Mouse (Mus musculus) small intestine, adult 2 months (tissue): Measurements from ENCODE around the gene Hist2h3b.

Experiments
- CTCF ChIP-seq: fragments of 200-500 bp; IDR thresholded peaks from 2 replicates; pipeline ENCODE4 v1.5.1; 2012; ENCODE audit warnings: low read depth, mild to moderate bottlenecking, control low read depth, inconsistent platforms, low read length, moderate library complexity, mixed read lengths; ENCODE audit not compliant: insufficient replicate concordance, insufficient read length; ENCODE audit errors: extremely low read depth
- POLR2A ChIP-seq: fragments of 200-500 bp; IDR thresholded peaks from 2 replicates; pipeline ENCODE4 v1.6.1; 2012; ENCODE audit warnings: low read depth, mild to moderate bottlenecking, control low read depth, inconsistent platforms, low read length, moderate library complexity

GRCm38 (mm10) chr3:96273591-96274465, 5.4 kb downstream of the Hist2h3b start:
- TF ChIP-seq POLR2A (no peak), CTCF (no peak)
